Mouse (Mus musculus) forebrain, embryonic 15.5 days (tissue): ENCODE measurements around the gene Ncl. TPM values are rescaled to one million over a fixed set of nuclear protein-coding genes. Genes with fewer than 3 reads are reported as not detected.
A peak's percentile ranks its signal among the peaks of the same experiment; 100 is the strongest.

Source experiments
- microRNA-seq: library from miRNA; unstranded; fragments of <30 nt; microRNA quantifications from one replicate; pipeline ENCODE4, GENCODE M21; 2016
- polyA plus RNA-seq: library from polyadenylated mRNA; unstranded; fragments of >200 nt; fragmentation: Nextera tagmentation; extraction: Ambion mirVana; gene quantifications from 2 replicates; pipeline ENCODE4 v1.2.1, GENCODE M21; 2015

Gene Ncl
- polyA plus RNA-seq, 1 experiment from 2014 or later = 208 TPM

Small RNA genes within 50 kb of the gene (microRNA-seq; reads per million reads assigned to microRNA genes)
- gene mmu-mir-3535 = 34.7 reads per million, percentile 39 among the genes with 10 or more reads in this experiment

Other genes starting within 250 kb of the Ncl start
- gene Htr2b, start 247.4 kb downstream of the Ncl start, polyA plus RNA-seq = 0.25 and 0.40 TPM in 2 replicates
- gene Gm21972, start 225.8 kb downstream of the Ncl start, polyA plus RNA-seq = 0.32 TPM in 1 of 2 replicates, not detected in the other
- 34.6 and 35.1 TPM in 2 replicates for gene Armc9, start 204.6 kb downstream of the Ncl start, polyA plus RNA-seq
- gene B3gnt7, start 56.6 kb downstream of the Ncl start, polyA plus RNA-seq = 3.3 and 4.0 TPM in 2 replicates
- 0.18 TPM in 1 of 2 replicates, not detected in the other for gene Nmur1, start 66.8 kb upstream of the Ncl start, polyA plus RNA-seq
- gene Tex44, start 66.9 kb upstream of the Ncl start, polyA plus RNA-seq = not detected in 2 replicates
- 2,368 and 2,448 TPM in 2 replicates for gene Ptma, start 167.3 kb upstream of the Ncl start, polyA plus RNA-seq
- 99.0 and 103 TPM in 2 replicates for gene Pde6d, start 223.2 kb upstream of the Ncl start, polyA plus RNA-seq
- gene Cops7b, start 223.5 kb upstream of the Ncl start, polyA plus RNA-seq = 62.9 and 63.4 TPM in 2 replicates